Mouse (Mus musculus): ENCODE data around the gene Zcwpw1. TPM values are rescaled to one million over a fixed set of nuclear protein-coding genes. Genes with fewer than 3 reads are reported as not detected.

Gene Zcwpw1
- polyA plus RNA-seq, 1 experiment from 2014 or later: 3.8 TPM

- 59% methylated on average over 9 of the region's 9 CpGs for WGBS (ENCODE audit: insufficient replicate concordance)
- H3K4me3 ChIP-seq (ENCODE audit: low read depth, low read length): no peak overlapping the region
- no peak overlapping the region for H3K4me2 ChIP-seq (ENCODE audit: low read depth, low read length)
- no peaks in the 10 kb centered on the region for H3K27me3 ChIP-seq (ENCODE audit: control insufficient read depth, insufficient read depth, low read depth, low read length)
- no peaks in the 10 kb centered on the region; the same call in 1 of the 2 replicates for H3K4me1 ChIP-seq (ENCODE audit: control insufficient read depth, low read depth, low read length)
- H3K9ac ChIP-seq (ENCODE audit: low read depth, low read length): no peak overlapping the region
- no peak for ATAC-seq (ENCODE audit: low read depth)
- no peak overlapping the region for H3K27ac ChIP-seq (ENCODE audit: low read length)
- H3K36me3 ChIP-seq (ENCODE audit: control insufficient read depth, insufficient read depth): no peaks in the 10 kb centered on the region
- peaks cover 2% of the 10 kb centered on the region; the same call in 1 of the 2 replicates for H3K9me3 ChIP-seq (replicated peaks; ENCODE audit: control insufficient read depth, low read length)
Observed at GRCm38 (mm10) chr5:137764609-137765340, 22.8 kb upstream of the Zcwpw1 start.

- H3K4me1 ChIP-seq (ENCODE audit: control insufficient read depth, low read depth, low read length): no peaks in the 10 kb centered on the region
- H3K27me3 ChIP-seq (ENCODE audit: control insufficient read depth, insufficient read depth, low read depth, low read length): no peaks in the 10 kb centered on the region
- H3K9me3 ChIP-seq (replicated peaks; ENCODE audit: control insufficient read depth, low read length): peaks cover 2% of the 10 kb centered on the region; the same call in 1 of the 2 replicates
- ATAC-seq (ENCODE audit: low read depth): no peak
- H3K4me2 ChIP-seq (ENCODE audit: low read depth, low read length): no peak overlapping the region
- no peak overlapping the region for H3K4me3 ChIP-seq (ENCODE audit: low read depth, low read length)
- no peaks in the 10 kb centered on the region for H3K36me3 ChIP-seq (ENCODE audit: control insufficient read depth, insufficient read depth)
- WGBS (ENCODE audit: insufficient replicate concordance): 49% methylated on average over 3 of the region's 3 CpGs
- H3K27ac ChIP-seq (ENCODE audit: low read length): no peak overlapping the region
- H3K9ac ChIP-seq (ENCODE audit: low read depth, low read length): no peak overlapping the region
Observed at GRCm38 (mm10) chr5:137766270-137766669, 21.3 kb upstream of the Zcwpw1 start.

GRCm38 (mm10) chr5:137768475-137768874, 19.1 kb upstream of the Zcwpw1 start:
- Histone ChIP-seq H3K4me3 (ENCODE audit: low read depth, low read length) (no peak overlapping the region), H3K4me2 (ENCODE audit: low read depth, low read length) (no peak overlapping the region), H3K27ac (ENCODE audit: low read length) (no peak overlapping the region), H3K9me3 (replicated peaks; ENCODE audit: control insufficient read depth, low read length) (peaks cover 2% of the 10 kb centered on the region; the same call in 1 of the 2 replicates), H3K27me3 (ENCODE audit: control insufficient read depth, insufficient read depth, low read depth, low read length) (no peaks in the 10 kb centered on the region), H3K36me3 (ENCODE audit: control insufficient read depth, insufficient read depth) (no peaks in the 10 kb centered on the region), H3K4me1 (ENCODE audit: control insufficient read depth, low read depth, low read length) (peaks cover 4% of the 10 kb centered on the region; the same call in 1 of the 2 replicates), H3K9ac (ENCODE audit: low read depth, low read length) (no peak overlapping the region)
- ATAC-seq (ENCODE audit: low read depth): no peak
- WGBS (ENCODE audit: insufficient replicate concordance): 52% methylated on average over 1 of the region's 1 CpGs

GRCm38 (mm10) chr5:137770709-137771108, 16.9 kb upstream of the Zcwpw1 start:
- Histone ChIP-seq H3K4me2 (ENCODE audit: low read depth, low read length) (no peak overlapping the region), H3K27ac (ENCODE audit: low read length) (no peak overlapping the region), H3K27me3 (ENCODE audit: control insufficient read depth, insufficient read depth, low read depth, low read length) (no peaks in the 10 kb centered on the region), H3K36me3 (ENCODE audit: control insufficient read depth, insufficient read depth) (no peaks in the 10 kb centered on the region), H3K9ac (ENCODE audit: low read depth, low read length) (no peak overlapping the region), H3K9me3 (replicated peaks; ENCODE audit: control insufficient read depth, low read length) (peaks cover 2% of the 10 kb centered on the region; the same call in 1 of the 2 replicates), H3K4me1 (ENCODE audit: control insufficient read depth, low read depth, low read length) (peaks cover 4% of the 10 kb centered on the region; the same call in 1 of the 2 replicates), H3K4me3 (ENCODE audit: low read depth, low read length) (no peak overlapping the region)
- WGBS (ENCODE audit: insufficient replicate concordance): 24% methylated on average over 2 of the region's 2 CpGs
- ATAC-seq (ENCODE audit: low read depth): 0 out of 2 replicates have a peak, but pooled peaks have one; percentile 52

- Histone ChIP-seq H3K27me3 (ENCODE audit: control insufficient read depth, insufficient read depth, low read depth, low read length) (no peaks in the 10 kb centered on the region), H3K9ac (ENCODE audit: low read depth, low read length) (no peak overlapping the region), H3K4me3 (ENCODE audit: low read depth, low read length) (no peak overlapping the region), H3K4me2 (ENCODE audit: low read depth, low read length) (no peak overlapping the region), H3K27ac (ENCODE audit: low read length) (no peak overlapping the region), H3K4me1 (ENCODE audit: control insufficient read depth, low read depth, low read length) (peaks cover 19% of the 10 kb centered on the region), H3K36me3 (ENCODE audit: control insufficient read depth, insufficient read depth) (no peaks in the 10 kb centered on the region), H3K9me3 (replicated peaks; ENCODE audit: control insufficient read depth, low read length) (no peaks in the 10 kb centered on the region)
- no peak for ATAC-seq (ENCODE audit: low read depth)
Observed at GRCm38 (mm10) chr5:137772755-137773154, 14.8 kb upstream of the Zcwpw1 start.

GRCm38 (mm10) chr5:137775587-137776290, 11.9 kb upstream of the Zcwpw1 start:
- no peak overlapping the region for H3K4me3 ChIP-seq (ENCODE audit: low read depth, low read length)
- H3K4me1 ChIP-seq (ENCODE audit: control insufficient read depth, low read depth, low read length): peaks cover 37% of the 10 kb centered on the region
- no peak overlapping the region for H3K27ac ChIP-seq (ENCODE audit: low read length)
- H3K27me3 ChIP-seq (ENCODE audit: control insufficient read depth, insufficient read depth, low read depth, low read length): no peaks in the 10 kb centered on the region
- no peak for ATAC-seq (ENCODE audit: low read depth)
- H3K4me2 ChIP-seq (ENCODE audit: low read depth, low read length): no peak overlapping the region
- peaks cover 3% of the 10 kb centered on the region; the same call in 1 of the 2 replicates for H3K36me3 ChIP-seq (ENCODE audit: control insufficient read depth, insufficient read depth)
- no peak overlapping the region for H3K9ac ChIP-seq (ENCODE audit: low read depth, low read length)
- WGBS (ENCODE audit: insufficient replicate concordance): 74% methylated on average over 2 of the region's 2 CpGs
- H3K9me3 ChIP-seq (replicated peaks; ENCODE audit: control insufficient read depth, low read length): no peaks in the 10 kb centered on the region

- Histone ChIP-seq H3K36me3 (ENCODE audit: control insufficient read depth, insufficient read depth) (peaks cover 7% of the 10 kb centered on the region), H3K4me2 (ENCODE audit: low read depth, low read length) (no peak overlapping the region; the same call in 1 of the 2 replicates), H3K4me1 (ENCODE audit: control insufficient read depth, low read depth, low read length) (peaks cover 37% of the 10 kb centered on the region), H3K9ac (ENCODE audit: low read depth, low read length) (no peak overlapping the region; the same call in 1 of the 2 replicates), H3K27me3 (ENCODE audit: control insufficient read depth, insufficient read depth, low read depth, low read length) (no peaks in the 10 kb centered on the region), H3K4me3 (ENCODE audit: low read depth, low read length) (no peak overlapping the region), H3K9me3 (replicated peaks; ENCODE audit: control insufficient read depth, low read length) (no peaks in the 10 kb centered on the region), H3K27ac (ENCODE audit: low read length) (peak overlapping the region; percentile 25; the same call in 1 of the 2 replicates)
- ATAC-seq (ENCODE audit: low read depth): no peak; the same call in 1 of the 2 replicates
- WGBS (ENCODE audit: insufficient replicate concordance): 12% methylated on average over 5 of the region's 5 CpGs
Observed at GRCm38 (mm10) chr5:137776408-137776918, 11.1 kb upstream of the Zcwpw1 start.

GRCm38 (mm10) chr5:137777267-137777845, 10.2 kb upstream of the Zcwpw1 start:
- Histone ChIP-seq H3K4me1 (ENCODE audit: control insufficient read depth, low read depth, low read length) (peaks cover 37% of the 10 kb centered on the region), H3K27ac (ENCODE audit: low read length) (no peak overlapping the region), H3K4me2 (ENCODE audit: low read depth, low read length) (no peak overlapping the region), H3K9ac (ENCODE audit: low read depth, low read length) (no peak overlapping the region), H3K36me3 (ENCODE audit: control insufficient read depth, insufficient read depth) (peaks cover 16% of the 10 kb centered on the region), H3K27me3 (ENCODE audit: control insufficient read depth, insufficient read depth, low read depth, low read length) (no peaks in the 10 kb centered on the region), H3K4me3 (ENCODE audit: low read depth, low read length) (no peak overlapping the region), H3K9me3 (replicated peaks; ENCODE audit: control insufficient read depth, low read length) (no peaks in the 10 kb centered on the region)
- ATAC-seq (ENCODE audit: low read depth): no peak
- whole genome bisulfite sequencing (ENCODE audit: insufficient replicate concordance): 64% methylated on average over 7 of the region's 7 CpGs

Measured in liver, embryonic 16.5 days (tissue).